Mouse (Mus musculus) layer of hippocampus, postnatal 36 days (tissue): ENCODE measurements at regions not wholly inside any gene's neighbourhood (a gene's known extent, or its start where the extent isn't known, plus 50 kb on each side); places are given as distances from the start of the nearest gene placed in this dataset.
A peak's percentile ranks its signal among the peaks of the same experiment; 100 is the strongest.

Source experiments
- DNase-seq, 2 experiments: peaks; one replicate each; pipeline ENCODE4 v3.0.0; 2022

GRCm38 (mm10) chr6:14046560-14046959, 175.2 kb upstream of the 2610001J05Rik start:
- no peak for DNase-seq

GRCm38 (mm10) chr6:14044654-14045053, 173.3 kb upstream of the 2610001J05Rik start:
- DNase-seq, result no peak

GRCm38 (mm10) chr6:14025898-14026297, 154.6 kb upstream of the 2610001J05Rik start:
- no peak for DNase-seq

GRCm38 (mm10) chr6:14018928-14019327, 147.6 kb upstream of the 2610001J05Rik start:
- no peak for DNase-seq

- peak; percentile 39 to 55 for DNase-seq
Observed at GRCm38 (mm10) chr6:13982606-13983389, 111.5 kb upstream of the 2610001J05Rik start.

GRCm38 (mm10) chr6:13974710-13975506, 103.6 kb upstream of the 2610001J05Rik start:
- peak; percentile 8 to 10 for DNase-seq

GRCm38 (mm10) chr6:13964471-13964870, 93.2 kb upstream of the 2610001J05Rik start:
- DNase-seq, result no peak

GRCm38 (mm10) chr6:13964013-13964412, 92.7 kb upstream of the 2610001J05Rik start:
- DNase-seq, result no peak

- DNase-seq, result no peak
Observed at GRCm38 (mm10) chr6:13949640-13950039, 78.3 kb upstream of the 2610001J05Rik start.

- no peak for DNase-seq
Observed at GRCm38 (mm10) chr6:13920809-13921760, 49.8 kb upstream of the 2610001J05Rik start.
